In the genomic region with DNA sequence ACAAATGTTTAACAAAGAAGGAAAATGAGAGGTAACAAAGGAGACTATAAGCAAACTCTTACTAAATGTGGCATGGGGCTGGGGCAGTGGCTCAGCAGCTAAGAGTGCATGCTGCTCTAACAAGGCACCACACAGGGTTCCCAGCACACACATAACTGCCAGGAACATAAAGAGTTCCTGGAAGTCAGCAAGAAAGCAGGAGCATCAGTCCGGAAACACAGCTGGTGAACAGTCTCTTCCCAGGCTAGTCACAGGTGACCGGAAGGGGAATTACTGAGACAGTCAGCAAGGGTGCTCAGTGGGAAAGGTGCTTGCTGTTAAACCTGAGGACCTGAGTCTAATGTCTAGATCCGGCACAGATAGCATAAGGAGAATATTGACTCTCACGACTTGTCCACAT, we compare ENCODE assay signal across 22 mouse cellular contexts.
DNase-seq lines count a peak whose midpoint lies in the region; ATAC-seq and TF ChIP-seq lines count a peak whose summit lies in the region.
"Had no signal": no experiment of that assay in that cellular context is flagged by ENCODE, and none has a peak within 500 bp of the region (broad histone marks: within the 10 kb centered on the region; RNA-seq: fewer than 3 reads in every experiment).

No protein-coding gene starts in this region.

- H3K27ac ChIP-seq in heart, adult 2 months: no peak overlapping the region
- H3K27ac ChIP-seq in midbrain, embryonic 11.5 days (ENCODE audit: low read depth, low read length): no peak overlapping the region
- no peak overlapping the region for H3K27ac ChIP-seq in midbrain, embryonic 15.5 days
- H3K27ac ChIP-seq in midbrain, embryonic 14.5 days (replicated peaks; ENCODE audit: low read depth, low read length): 0 out of 2 replicates have a peak overlapping the region, but pooled peaks have one; percentile 9
- no peak overlapping the region for H3K27ac ChIP-seq in midbrain, embryonic 10.5 days (replicated peaks)
- H3K27ac ChIP-seq: embryonic facial prominence, embryonic 10.5 days; embryonic facial prominence, embryonic 12.5 days; forebrain, embryonic 13.5 days had no signal

- TF ChIP-seq EP300 in heart, adult 2 months (IDR thresholded peaks at IDR 0.05; ENCODE audit: insufficient read depth, low read depth, low read length): no peak

- no peaks in the 10 kb centered on the region for H3K9me3 ChIP-seq in midbrain, embryonic 11.5 days (ENCODE audit: control insufficient read depth, low read length)
- H3K9me3 ChIP-seq in midbrain, embryonic 15.5 days: no peaks in the 10 kb centered on the region
- no peaks in the 10 kb centered on the region for H3K9me3 ChIP-seq in midbrain, embryonic 14.5 days (ENCODE audit: control insufficient read depth, low read length)
- H3K9me3 ChIP-seq in midbrain, embryonic 10.5 days (replicated peaks): no peaks in the 10 kb centered on the region
- H3K9me3 ChIP-seq: embryonic facial prominence, embryonic 10.5 days; embryonic facial prominence, embryonic 12.5 days; forebrain, embryonic 13.5 days; G1E had no signal

- H3K9ac ChIP-seq in heart, adult 2 months (ENCODE audit: low read depth, low read length): no peak overlapping the region
- H3K9ac ChIP-seq in midbrain, embryonic 11.5 days (ENCODE audit: low read length): no peak overlapping the region
- no peak overlapping the region for H3K9ac ChIP-seq in midbrain, embryonic 15.5 days
- no peak overlapping the region for H3K9ac ChIP-seq in midbrain, embryonic 14.5 days (replicated peaks; ENCODE audit: low read length)
- H3K9ac ChIP-seq: embryonic facial prominence, embryonic 12.5 days; forebrain, embryonic 13.5 days had no signal

- no peak overlapping the region for H3K4me3 ChIP-seq in heart, adult 2 months
- no peak overlapping the region for H3K4me3 ChIP-seq in midbrain, embryonic 11.5 days (ENCODE audit: low read depth, low read length)
- H3K4me3 ChIP-seq in midbrain, embryonic 15.5 days: no peak overlapping the region
- H3K4me3 ChIP-seq in midbrain, embryonic 14.5 days (replicated peaks; ENCODE audit: low read depth, low read length): no peak overlapping the region
- no peak overlapping the region for H3K4me3 ChIP-seq in midbrain, embryonic 10.5 days
- H3K4me3 ChIP-seq: embryonic facial prominence, embryonic 10.5 days; embryonic facial prominence, embryonic 12.5 days; forebrain, embryonic 13.5 days had no signal

- no peaks in the 10 kb centered on the region for H3K79me2 ChIP-seq in heart, adult 2 months (replicated peaks; ENCODE audit: control insufficient read depth, insufficient read depth, low read length)

- no peaks in the 10 kb centered on the region; the same call in 1 of the 2 replicates for H3K4me1 ChIP-seq in heart, adult 2 months (ENCODE audit: control insufficient read depth, insufficient read depth, low read length)
- H3K4me1 ChIP-seq in midbrain, embryonic 11.5 days (ENCODE audit: control insufficient read depth, insufficient read depth, low read length): no peaks in the 10 kb centered on the region
- H3K4me1 ChIP-seq in midbrain, embryonic 15.5 days: peaks cover 8% of the 10 kb centered on the region
- peaks cover 5% of the 10 kb centered on the region for H3K4me1 ChIP-seq in midbrain, embryonic 14.5 days (ENCODE audit: control insufficient read depth, insufficient read depth, low read length)
- H3K4me1 ChIP-seq in midbrain, embryonic 10.5 days: peaks cover 9% of the 10 kb centered on the region
- H3K4me1 ChIP-seq: embryonic facial prominence, embryonic 12.5 days; forebrain, embryonic 13.5 days had no signal

- DNase-seq in heart, adult 11 months: peak; percentile 61
- no peak for DNase-seq in heart, adult 2 months
- DNase-seq in midbrain, embryonic 11.5 days (ENCODE audit: low spot score, missing footprints): peak; percentile 66
- no peak for DNase-seq in midbrain, embryonic 14.5 days
- DNase-seq in midbrain, embryonic 10.5 days (ENCODE audit: low spot score): no peak
- no peak for DNase-seq in testis, postnatal 10 days (ENCODE audit: low spot score)
- DNase-seq: adrenal gland, adult 8-10 months; adrenal gland, postnatal 14 days; B cell, adult 2 months; cerebellum, adult 11-12 months; cerebellum, adult 2 months; cerebellum, adult 9-10 months; cerebellum, postnatal 25 days had no signal

- TF ChIP-seq POLR2A in heart, adult 2 months (IDR thresholded peaks at IDR 0.05; ENCODE audit: insufficient read depth, low read depth, low read length): no peak

- intact Hi-C loops in heart, adult 2 months (cut with DNase I): no loop called here

- H3K27me3 ChIP-seq in heart, adult 2 months (ENCODE audit: control insufficient read depth, insufficient read depth, low read length): no peaks in the 10 kb centered on the region
- no peaks in the 10 kb centered on the region for H3K27me3 ChIP-seq in midbrain, embryonic 11.5 days (ENCODE audit: control insufficient read depth, insufficient read depth, low read length)
- no peaks in the 10 kb centered on the region for H3K27me3 ChIP-seq in midbrain, embryonic 15.5 days (replicated peaks)
- no peaks in the 10 kb centered on the region for H3K27me3 ChIP-seq in midbrain, embryonic 14.5 days (ENCODE audit: control insufficient read depth, insufficient read depth, low read length)
- H3K27me3 ChIP-seq in midbrain, embryonic 10.5 days (ENCODE audit: low read depth, poor library complexity, severe bottlenecking): no peaks in the 10 kb centered on the region
- H3K27me3 ChIP-seq: CH12.LX; embryonic facial prominence, embryonic 12.5 days; forebrain, embryonic 13.5 days; Patski had no signal

- 88% methylated on average over 4 of the region's 4 CpGs for WGBS in heart, adult 2 months
- WGBS in midbrain, embryonic 11.5 days: 88% methylated on average over 4 of the region's 4 CpGs
- 83% methylated on average over 4 of the region's 4 CpGs for WGBS in midbrain, embryonic 15.5 days
- WGBS in midbrain, embryonic 14.5 days: 87% methylated on average over 4 of the region's 4 CpGs
- WGBS in midbrain, embryonic 10.5 days: 85% methylated on average over 4 of the region's 4 CpGs

- no peak for ATAC-seq in midbrain, embryonic 11.5 days (ENCODE audit: low FRiP score)
- ATAC-seq in midbrain, embryonic 15.5 days (replicated peaks): no peak; the same call in 1 of the 2 replicates
- ATAC-seq in midbrain, embryonic 14.5 days (ENCODE audit: low FRiP score, low TSS enrichment): no peak
- ATAC-seq: activated CD4-positive, CD25-positive, alpha-beta regulatory T cell, adult 4 months; CD4-positive, CD25-positive, alpha-beta regulatory T cell, adult 4 months; Patski had no signal

- no peak overlapping the region for H3K4me2 ChIP-seq in midbrain, embryonic 11.5 days
- H3K4me2 ChIP-seq in midbrain, embryonic 15.5 days: no peak overlapping the region
- H3K4me2 ChIP-seq in midbrain, embryonic 14.5 days (ENCODE audit: low read length): no peak overlapping the region
- H3K4me2 ChIP-seq: embryonic facial prominence, embryonic 12.5 days; forebrain, embryonic 13.5 days had no signal

- TF ChIP-seq CTCF in heart, adult 2 months (IDR thresholded peaks at IDR 0.05): no peak

- H3K36me3 ChIP-seq in heart, adult 2 months (ENCODE audit: control insufficient read depth, insufficient read depth, low read length): no peaks in the 10 kb centered on the region; the same call in 1 of the 2 replicates
- no peaks in the 10 kb centered on the region; the same call in 1 of the 2 replicates for H3K36me3 ChIP-seq in midbrain, embryonic 11.5 days (ENCODE audit: control insufficient read depth, insufficient read depth, low read length)
- no peaks in the 10 kb centered on the region for H3K36me3 ChIP-seq in midbrain, embryonic 15.5 days (replicated peaks)
- no peaks in the 10 kb centered on the region for H3K36me3 ChIP-seq in midbrain, embryonic 14.5 days (ENCODE audit: control insufficient read depth, insufficient read depth, low read length)
- peaks cover 5% of the 10 kb centered on the region for H3K36me3 ChIP-seq in midbrain, embryonic 10.5 days

Comparison
In these comparisons a context has a peak if more than half of its experiments do, and no peak if none do; other contexts are left out.
1. DNase-seq: peak in heart, adult 11 months (single experiment) and midbrain, embryonic 11.5 days (single experiment); none in heart, adult 2 months (0 of 2), midbrain, embryonic 14.5 days (single experiment), midbrain, embryonic 10.5 days (single experiment) and testis, postnatal 10 days (single experiment).